Mouse (Mus musculus): ENCODE measurements around the gene Gm45015.

DNA sequence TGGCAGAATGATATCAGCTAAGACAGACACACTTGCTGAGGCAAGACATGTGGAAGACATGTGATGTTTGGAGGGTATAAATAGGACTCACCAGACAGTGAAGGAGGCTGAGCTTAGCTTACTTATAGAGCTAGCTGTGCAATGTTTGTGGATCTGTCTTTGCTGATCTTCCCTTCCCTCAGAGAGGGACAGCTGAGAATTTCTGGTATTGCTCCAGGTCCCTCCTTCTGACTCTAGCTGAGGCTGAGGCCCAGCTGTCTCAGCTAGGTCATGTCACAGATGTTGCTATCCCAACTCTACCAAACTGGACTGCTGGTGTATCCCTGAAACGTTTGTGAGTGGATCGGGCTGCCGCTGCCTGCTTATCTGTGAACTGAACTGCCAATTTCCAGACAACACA, 15.6 kb downstream of the Gm45015 start:
- TF ChIP-seq CTCF (IDR thresholded peaks at IDR 0.05; ENCODE audit: control insufficient read depth, insufficient read depth, insufficient read length) (no peak), USF1 (IDR thresholded peaks at IDR 0.05; ENCODE audit: low read depth) (no peak), MYOD1 (IDR thresholded peaks at IDR 0.05; ENCODE audit: control insufficient read depth, insufficient read length, low read depth) (no peak), MAX (IDR thresholded peaks at IDR 0.05) (no peak), CEBPB (IDR thresholded peaks at IDR 0.05; ENCODE audit: low read depth) (no peak)
